8 mouse cellular contexts compared by ENCODE assay signal in genomic region chr19:7421602-7422591, GRCm38 (mm10). TPM values are rescaled to one million over a fixed set of nuclear protein-coding genes. Genes with fewer than 3 reads are reported as not detected.
DNase-seq lines count a peak whose midpoint lies in the region; ATAC-seq and TF ChIP-seq lines count a peak whose summit lies in the region.

No protein-coding gene starts in this region.

- H3K4me2 ChIP-seq in hindbrain, embryonic 12.5 days (replicated peaks) = peak overlapping the region; percentile 76

- H3K9me3 ChIP-seq in hindbrain, embryonic 12.5 days (replicated peaks) = no peaks in the 10 kb centered on the region

- peak overlapping the region; percentile 61 for H3K4me3 ChIP-seq in cerebellum, adult 2 months (replicated peaks; ENCODE audit: insufficient read depth, low read depth, low read length)
- H3K4me3 ChIP-seq in hindbrain, embryonic 12.5 days = peak overlapping the region; percentile 89

- H3K9ac ChIP-seq in hindbrain, embryonic 12.5 days = peak overlapping the region; percentile 80

- H3K4me1 ChIP-seq in cerebellum, adult 2 months (ENCODE audit: control insufficient read depth, insufficient read depth, low read length) = no peaks in the 10 kb centered on the region
- H3K4me1 ChIP-seq in hindbrain, embryonic 12.5 days = peaks cover 58% of the 10 kb centered on the region

- 0 out of 2 replicates have a peak, but pooled peaks have one; percentile 24 for TF ChIP-seq POLR2A in cerebellum, adult 2 months (IDR thresholded peaks at IDR 0.05; ENCODE audit: borderline replicate concordance, insufficient read depth, low read length)

- no peak overlapping the region; the same call in 1 of the 2 replicates for H3K27ac ChIP-seq in cerebellum, adult 2 months (ENCODE audit: insufficient read depth, low read length)
- H3K27ac ChIP-seq in hindbrain, embryonic 12.5 days = peak overlapping the region; percentile 93

- TF ChIP-seq CTCF in cerebellum, adult 2 months (IDR thresholded peaks at IDR 0.05; ENCODE audit: borderline replicate concordance, insufficient read depth, low read depth, low read length) = no peak

- peaks cover 64% of the 10 kb centered on the region for H3K36me3 ChIP-seq in hindbrain, embryonic 12.5 days

- WGBS in cerebellum, adult 2 months = 18% methylated on average over 48 of the region's 48 CpGs
- 9% methylated on average over 42 of the region's 48 CpGs for WGBS in hindbrain, embryonic 12.5 days

- H3K27me3 ChIP-seq in cerebellum, adult 2 months (ENCODE audit: control insufficient read depth, insufficient read depth, low read length) = no peaks in the 10 kb centered on the region; the same call in 1 of the 2 replicates
- H3K27me3 ChIP-seq in hindbrain, embryonic 12.5 days = no peaks in the 10 kb centered on the region

- peak; percentile 44 for ATAC-seq in hindbrain, embryonic 12.5 days (ENCODE audit: low FRiP score)
- no peak for ATAC-seq in erythroid progenitor cell, adult 5-6 weeks (replicated peaks; ENCODE audit: low FRiP score, poor library complexity, severe bottlenecking)

- DNase-seq in ZHBTc4 (ENCODE audit: low read depth, low spot score) = peak; percentile 66
- DNase-seq in cerebellum, adult 2 months = peak; percentile 61 to 70
- peak; percentile 64 for DNase-seq in forelimb bud, embryonic 11.5 days (ENCODE audit: low read depth, low spot score)
- peak; percentile 43 to 78 for DNase-seq in left cerebral cortex, adult 8-10 months (ENCODE audit: low spot score in 2 of 2)
- DNase-seq in mesoderm, embryonic 11.5 days (ENCODE audit: low read depth, low spot score) = peak; percentile 82
- peak; percentile 74 for DNase-seq in right cerebral cortex, postnatal 25 days

RNA-seq across cellular contexts. Expression of gene 2700081O15Rik, which starts 4.5 kb away (rescaled TPM):
- polyA plus RNA-seq in cerebellum, adult 2 months (2012; rRNA removed) = 16.3 and 16.6 TPM in 2 replicates
- polyA plus RNA-seq in hindbrain, embryonic 12.5 days (2016; fragmentation: Nextera tagmentation; extraction: Ambion mirVana) = 18.0 and 20.1 TPM in 2 replicates
- 10 to 100 TPM; 28.0 to 28.8 (median 28.5) TPM for total RNA-seq in left cerebral cortex, adult 8-10 months (2022)
- total RNA-seq in erythroid progenitor cell, adult 5-6 weeks (2015; ENCODE audit: low replicate concordance) = 1.1 TPM in 1 of 2 replicates, not detected in the other
- total RNA-seq in erythroid progenitor cell, adult 5-6 weeks (2017; ENCODE audit: low replicate concordance) = 0.39 TPM in 1 of 2 replicates, not detected in the other

RNA-seq across cellular contexts. Expression of gene Spindoc, which starts 39.1 kb away (rescaled TPM):
- 18.5 and 19.0 TPM in 2 replicates for polyA plus RNA-seq in cerebellum, adult 2 months (2012; rRNA removed)
- polyA plus RNA-seq in hindbrain, embryonic 12.5 days (2016; fragmentation: Nextera tagmentation; extraction: Ambion mirVana) = 37.8 and 44.1 TPM in 2 replicates
- total RNA-seq in left cerebral cortex, adult 8-10 months (2022) = 10 to 100 TPM; 21.8 to 27.1 (median 25.3) TPM
- 4.2 TPM in 1 of 2 replicates, not detected in the other for total RNA-seq in erythroid progenitor cell, adult 5-6 weeks (2015; ENCODE audit: low replicate concordance)
- 0.15 and 2.2 TPM in 2 replicates for total RNA-seq in erythroid progenitor cell, adult 5-6 weeks (2017; ENCODE audit: low replicate concordance)

Comparison
In these comparisons a context has a peak if more than half of its experiments do, and no peak if none do; other contexts are left out.
1. RNA of gene 2700081O15Rik, which starts 4.5 kb away (total RNA-seq): 28.0 to 28.8 TPM in left cerebral cortex, adult 8-10 months; 0.39 to 1.1 TPM in erythroid progenitor cell, adult 5-6 weeks; every median in the first group is over 10 times any median in the second.
2. RNA of gene Spindoc, which starts 39.1 kb away (total RNA-seq): 21.8 to 27.1 TPM in left cerebral cortex, adult 8-10 months; 0.15 to 4.2 TPM in erythroid progenitor cell, adult 5-6 weeks; every median in the first group is over 4 times any median in the second.
3. Peak in every context shown above with its lines, with median percentiles within 50 percentile points of each other: DNase-seq.